Mouse (Mus musculus) heart, adult 2 months (tissue): Measurements from ENCODE around the gene Stmn1. TPM values are rescaled to one million over a fixed set of nuclear protein-coding genes. Genes with fewer than 3 reads are reported as not detected.

Source experiments
- DNase-seq, 2 experiments: peaks; one replicate each; pipeline ENCODE4 v3.0.0; 2021
- H3K27ac ChIP-seq: fragments of 200-600 bp; 2 replicates; pipeline ENCODE4 v1.8.1; 2022
- H3K27me3 ChIP-seq: fragments of 200-500 bp; 2 replicates; pipeline ENCODE4 v1.6.1; 2012; ENCODE audit warnings: mild to moderate bottlenecking, low read length, inconsistent platforms, mixed read lengths; ENCODE audit not compliant: control insufficient read depth, insufficient read depth
- H3K36me3 ChIP-seq: fragments of 200-500 bp; 2 replicates; pipeline ENCODE4 v1.6.1; 2012; ENCODE audit warnings: low read length, inconsistent platforms; ENCODE audit not compliant: control insufficient read depth, insufficient read depth
- H3K4me1 ChIP-seq: fragments of 200-500 bp; 2 replicates; pipeline ENCODE4 v1.6.1; 2011; ENCODE audit warnings: low read length; ENCODE audit not compliant: control insufficient read depth, insufficient read depth
- H3K4me3 ChIP-seq: fragments of 200-600 bp; 2 replicates; pipeline ENCODE4 v1.8.1; 2022
- H3K79me2 ChIP-seq: fragments of 200-500 bp; replicated peaks from 2 replicates; pipeline ENCODE4 v1.6.1; 2012; ENCODE audit warnings: mild to moderate bottlenecking, inconsistent platforms, low read length, moderate library complexity, mixed read lengths; ENCODE audit not compliant: control insufficient read depth, insufficient read depth
- H3K9ac ChIP-seq: fragments of 200-500 bp; 2 replicates; pipeline ENCODE4 v1.6.1; 2012; ENCODE audit warnings: low read depth, mild to moderate bottlenecking, control low read depth, inconsistent platforms, low read length, mixed read lengths
- CTCF ChIP-seq: fragments of 200-600 bp; IDR thresholded peaks from 2 replicates; pipeline ENCODE4 v1.8.1; 2022; ENCODE audit warnings: antibody characterized with exemption, mild to moderate bottlenecking, moderate library complexity
- EP300 ChIP-seq: fragments of 200-500 bp; IDR thresholded peaks from 2 replicates; pipeline ENCODE4 v1.6.1; 2011; ENCODE audit warnings: low read depth, low read length, control low read depth; ENCODE audit not compliant: insufficient read depth
- POLR2A ChIP-seq: fragments of 200-500 bp; IDR thresholded peaks from 2 replicates; pipeline ENCODE4 v1.6.1; 2011; ENCODE audit warnings: mild to moderate bottlenecking, low read depth, low read length, control low read depth; ENCODE audit not compliant: insufficient read depth
- WGBS: fragments of 180-500 bp; shearing (Covaris S2); methylation state at CpG from one replicate; pipeline ENCODE4 v1.1.7; 2018; 5-methylcytosine and 5-hydroxymethylcytosine counted together
- intact Hi-C: fragments of 180-260 bp; cut with DNase I; formaldehyde crosslinking; loops from one replicate; pipeline ENCODE4 v1.15.1; 2025
- polyA plus RNA-seq: library from polyadenylated mRNA; depleted of rRNA; stranded (reverse); fragments of >200 nt; gene quantifications from 2 replicates; pipeline ENCODE4 v1.2.3, GENCODE M21; 2012
- total RNA-seq, 2 experiments: library from RNA; stranded (reverse); gene quantifications; 2 replicates each; pipeline ENCODE4 v1.2.3; 2021

The Stmn1 gene
- total and polyA plus RNA-seq, 3 experiments = 10.9 to 23.0 (median 20.1) TPM

DNA sequence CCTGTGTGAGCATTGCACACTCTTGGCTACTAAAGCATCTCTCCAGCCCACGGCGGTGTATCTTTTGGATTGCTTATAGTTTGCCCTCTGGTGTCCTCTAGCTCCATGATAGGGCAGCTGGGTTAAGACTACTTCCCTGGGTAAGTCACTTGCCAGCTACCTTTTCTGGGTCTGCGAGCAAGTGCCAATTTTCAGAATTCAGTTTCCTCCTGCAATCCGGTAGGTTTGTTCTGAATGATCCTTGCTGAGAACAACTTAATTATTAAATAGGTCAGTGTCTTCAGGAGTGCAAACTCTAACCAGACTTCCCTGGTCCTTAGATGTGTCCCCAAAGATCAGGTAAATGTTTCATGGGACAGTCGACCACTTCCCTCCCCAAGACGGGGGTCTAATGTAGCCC is 33.0 kb downstream of the Stmn1 start:
- no peak overlapping the region for H3K9ac ChIP-seq
- WGBS = 90% methylated on average over 6 of the region's 6 CpGs
- no peak for TF ChIP-seq CTCF
- no peak for TF ChIP-seq POLR2A
- TF ChIP-seq EP300 = no peak
- H3K36me3 ChIP-seq = no peaks in the 10 kb centered on the region
- H3K79me2 ChIP-seq = no peaks in the 10 kb centered on the region
- peaks cover 4% of the 10 kb centered on the region; the same call in 1 of the 2 replicates for H3K4me1 ChIP-seq
- no peaks in the 10 kb centered on the region for H3K27me3 ChIP-seq
- DNase-seq = no peak
- H3K4me3 ChIP-seq = no peak overlapping the region
- intact Hi-C loops = no loop called here
- no peak overlapping the region for H3K27ac ChIP-seq

DNA sequence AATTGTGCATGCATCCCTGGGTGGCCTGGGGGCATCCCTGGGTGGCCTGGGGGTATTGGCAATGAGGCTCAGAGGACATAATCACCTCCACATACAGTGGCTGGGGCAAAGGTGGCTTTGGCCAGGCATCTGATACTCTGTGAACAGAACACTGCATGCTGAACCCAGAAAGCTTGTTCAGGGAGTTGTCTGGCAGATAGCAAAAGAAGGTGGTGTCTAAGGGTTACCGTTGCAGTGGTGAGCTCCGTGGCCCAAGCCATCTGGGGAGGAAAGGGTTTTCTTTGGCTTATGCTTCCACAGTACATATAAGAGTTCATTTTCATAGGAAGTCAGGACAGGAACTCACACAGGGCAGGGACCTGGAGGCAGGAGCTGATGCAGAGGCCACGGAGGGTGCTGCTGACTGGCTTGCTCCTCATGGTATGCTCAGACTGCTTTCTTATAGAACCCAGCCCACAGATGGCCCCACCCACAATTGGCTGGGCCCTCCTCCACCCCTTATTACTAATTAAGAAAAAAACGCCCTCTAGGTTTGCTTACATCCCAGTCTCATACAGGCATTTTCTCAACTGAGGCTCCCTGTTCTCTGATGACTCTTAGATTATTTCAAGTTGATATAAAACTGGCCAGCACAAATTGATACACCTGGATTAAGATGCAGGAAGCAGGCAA is 35.7 kb downstream of the Stmn1 start:
- H3K27me3 ChIP-seq = no peaks in the 10 kb centered on the region
- DNase-seq = no peak
- no peak overlapping the region for H3K4me3 ChIP-seq
- TF ChIP-seq CTCF (no peak), POLR2A (no peak), EP300 (no peak)
- no peaks in the 10 kb centered on the region for H3K36me3 ChIP-seq
- no peaks in the 10 kb centered on the region for H3K4me1 ChIP-seq
- no peaks in the 10 kb centered on the region for H3K79me2 ChIP-seq
- WGBS = 72% methylated on average over 4 of the region's 4 CpGs
- intact Hi-C loops = no loop called here
- no peak overlapping the region for H3K27ac ChIP-seq
- H3K9ac ChIP-seq = no peak overlapping the region

DNA sequence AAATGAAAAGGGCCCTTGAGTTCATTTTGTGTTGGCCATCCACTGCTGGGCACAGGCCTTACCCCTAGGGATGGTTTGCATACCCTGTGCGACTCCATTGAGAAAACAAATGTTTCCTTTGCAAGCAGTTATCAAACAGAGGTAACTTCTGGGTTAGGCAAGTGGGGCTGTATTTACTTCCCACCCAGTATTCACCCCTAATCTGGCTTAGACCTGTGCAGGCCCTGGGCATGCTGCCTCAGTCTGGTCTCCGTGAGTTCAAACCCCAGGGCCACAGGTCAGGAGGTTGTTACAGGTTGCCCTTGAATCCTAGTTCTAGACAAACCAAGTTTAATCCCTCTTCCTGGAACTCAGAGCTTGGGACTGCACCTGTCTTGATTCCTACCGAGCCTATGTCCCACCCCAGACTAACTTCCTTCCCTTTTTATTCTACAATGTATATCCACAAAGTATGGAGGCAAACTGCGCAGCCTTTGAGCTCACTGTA is 37.2 kb downstream of the Stmn1 start:
- no peak for DNase-seq
- Histone ChIP-seq H3K79me2 (no peaks in the 10 kb centered on the region), H3K9ac (no peak overlapping the region), H3K4me1 (no peaks in the 10 kb centered on the region), H3K36me3 (no peaks in the 10 kb centered on the region), H3K27ac (no peak overlapping the region), H3K27me3 (no peaks in the 10 kb centered on the region), H3K4me3 (no peak overlapping the region)
- intact Hi-C loops = no loop called here
- WGBS = 79% methylated on average over 4 of the region's 4 CpGs
- TF ChIP-seq POLR2A (no peak), EP300 (no peak), CTCF (no peak)

DNA sequence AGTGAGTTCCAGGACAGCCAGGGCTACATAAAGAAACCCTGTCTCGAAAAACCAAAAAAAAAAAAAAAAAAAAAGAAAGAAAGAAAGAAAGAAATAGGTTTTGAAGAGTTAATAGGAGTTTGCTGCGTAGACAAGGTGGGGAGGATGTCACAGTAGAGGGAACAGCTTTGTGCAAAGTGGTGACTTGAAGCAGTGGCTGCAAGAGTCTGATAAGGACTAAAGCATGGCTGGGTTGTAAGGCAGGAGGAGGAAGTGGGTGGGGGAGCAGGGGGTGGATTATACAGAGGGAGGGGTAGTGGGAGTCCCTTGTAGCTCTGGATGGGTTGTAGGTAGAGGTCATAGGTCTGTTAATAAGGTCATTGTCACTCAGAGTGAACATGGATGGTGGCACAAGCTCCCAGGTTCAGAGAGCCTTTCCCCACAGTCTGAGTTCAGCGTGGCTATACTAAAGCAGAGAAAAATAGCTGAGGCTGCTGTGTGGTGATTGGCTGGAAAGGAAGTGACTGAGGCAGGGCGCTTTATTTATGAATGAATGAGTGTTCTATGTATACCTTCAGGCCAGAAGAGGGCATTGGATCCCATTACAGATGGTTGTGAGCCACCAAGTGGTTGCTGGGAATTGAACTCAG is 38.0 kb downstream of the Stmn1 start:
- Histone ChIP-seq H3K27ac (no peak overlapping the region), H3K4me3 (no peak overlapping the region), H3K9ac (no peak overlapping the region), H3K36me3 (no peaks in the 10 kb centered on the region), H3K79me2 (no peaks in the 10 kb centered on the region), H3K4me1 (no peaks in the 10 kb centered on the region), H3K27me3 (no peaks in the 10 kb centered on the region)
- WGBS = 85% methylated on average over 3 of the region's 4 CpGs
- no peak for DNase-seq
- intact Hi-C loops = no loop called here
- TF ChIP-seq EP300 (no peak), POLR2A (no peak), CTCF (no peak)

DNA sequence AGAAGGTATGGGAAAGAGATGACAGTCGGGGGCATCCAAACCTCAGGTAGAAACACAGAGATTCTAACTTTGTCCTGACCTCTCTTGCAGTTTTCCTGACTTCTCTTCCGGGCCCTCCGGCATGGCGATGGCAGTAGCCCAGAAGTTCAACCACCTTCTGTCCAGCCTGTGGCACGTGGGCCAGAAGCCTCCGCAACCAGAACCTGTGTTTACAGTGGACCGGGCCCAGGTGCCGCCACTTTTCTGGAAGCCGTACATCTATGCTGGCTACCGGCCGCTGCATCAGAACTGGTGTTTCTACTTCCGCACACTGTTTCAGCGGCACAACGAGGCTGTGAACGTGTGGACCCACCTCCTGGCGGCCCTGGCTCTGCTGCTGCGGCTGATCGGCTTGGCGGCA is 38.6 kb downstream of the Stmn1 start:
- Histone ChIP-seq H3K4me1 (no peaks in the 10 kb centered on the region), H3K4me3 (no peak overlapping the region), H3K27ac (no peak overlapping the region), H3K36me3 (no peaks in the 10 kb centered on the region), H3K79me2 (no peaks in the 10 kb centered on the region), H3K27me3 (no peaks in the 10 kb centered on the region), H3K9ac (no peak overlapping the region)
- WGBS = 89% methylated on average over 19 of the region's 19 CpGs
- no peak for DNase-seq
- intact Hi-C loops = no loop called here
- TF ChIP-seq EP300 = no peak
- TF ChIP-seq CTCF = no peak
- no peak for TF ChIP-seq POLR2A

GRCm38 (mm10) chr4:134510396-134510795 is 42.3 kb downstream of the Stmn1 start:
- intact Hi-C loops = no loop called here
- no peak for DNase-seq
- Histone ChIP-seq H3K79me2 (no peaks in the 10 kb centered on the region), H3K36me3 (no peaks in the 10 kb centered on the region), H3K4me1 (no peaks in the 10 kb centered on the region; the same call in 1 of the 2 replicates), H3K9ac (no peak overlapping the region), H3K27ac (no peak overlapping the region; the same call in 1 of the 2 replicates), H3K4me3 (peak overlapping the region; percentile 38; the same call in 1 of the 2 replicates), H3K27me3 (no peaks in the 10 kb centered on the region)
- TF ChIP-seq CTCF (no peak), POLR2A (no peak), EP300 (no peak)
- 83% methylated on average over 4 of the region's 4 CpGs for WGBS
